Mouse (Mus musculus): ENCODE results near the gene Mmp14.

Mmp14 gene

DNA sequence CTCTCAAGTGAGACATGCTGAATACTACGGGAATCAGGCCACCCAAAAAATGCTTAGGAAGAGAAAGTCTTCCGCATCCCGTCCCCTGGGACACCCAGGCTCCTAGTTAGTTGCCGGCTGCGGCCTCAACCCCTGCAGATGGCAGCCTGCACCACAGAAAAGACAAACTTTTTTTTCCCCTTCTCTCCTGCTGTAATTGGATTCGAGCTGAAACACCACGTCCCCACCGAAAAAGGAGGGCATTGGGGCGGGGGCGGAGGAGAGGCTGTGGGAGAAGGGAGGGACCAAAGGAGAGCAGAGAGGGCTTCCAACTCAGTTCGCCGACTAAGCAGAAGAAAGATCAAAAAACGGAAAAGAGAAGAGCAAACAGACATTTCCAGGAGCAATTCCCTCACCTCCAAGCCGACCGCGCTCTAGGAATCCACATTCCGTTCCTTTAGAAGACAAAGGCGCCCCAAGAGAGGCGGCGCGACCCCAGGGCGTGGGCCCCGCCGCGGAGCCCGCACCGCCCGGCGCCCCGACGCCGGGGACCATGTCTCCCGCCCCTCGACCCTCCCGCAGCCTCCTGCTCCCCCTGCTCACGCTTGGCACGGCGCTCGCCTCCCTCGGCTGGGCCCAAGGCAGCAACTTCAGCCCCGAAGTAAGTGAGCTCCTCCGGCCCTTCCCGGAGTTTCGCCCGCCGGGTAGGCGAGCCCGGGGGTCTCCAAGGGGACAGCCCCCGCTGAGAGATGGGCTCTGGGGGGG is at the start of gene Mmp14:
TSS of gene Mmp14 (plus strand) at position 279 of the 744 bp plus-strand sequence.
- DNase-seq (ENCODE audit: low read depth, low spot score): peak; percentile 69

DNA sequence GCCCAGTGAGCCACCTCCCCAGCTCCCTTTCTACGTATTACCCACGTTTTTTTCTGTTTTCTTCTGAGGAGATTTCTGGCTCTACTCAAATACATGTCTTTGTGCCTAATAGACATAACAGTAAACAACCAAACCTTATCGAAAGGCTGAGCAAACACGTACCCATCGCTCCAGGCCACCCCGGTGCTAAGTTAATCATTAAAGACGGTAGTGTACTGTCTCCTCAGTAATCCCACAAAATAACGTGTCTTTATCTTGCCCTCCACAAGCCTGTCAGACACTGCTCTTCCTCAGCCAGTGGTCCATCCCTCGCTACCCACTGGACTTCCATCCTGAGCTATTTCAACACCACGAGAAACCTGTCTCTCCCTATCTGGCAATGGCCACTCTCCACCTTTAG is 49.6 kb upstream of the Mmp14 start:
- no peak for DNase-seq (ENCODE audit: low read depth, low spot score)

DNA sequence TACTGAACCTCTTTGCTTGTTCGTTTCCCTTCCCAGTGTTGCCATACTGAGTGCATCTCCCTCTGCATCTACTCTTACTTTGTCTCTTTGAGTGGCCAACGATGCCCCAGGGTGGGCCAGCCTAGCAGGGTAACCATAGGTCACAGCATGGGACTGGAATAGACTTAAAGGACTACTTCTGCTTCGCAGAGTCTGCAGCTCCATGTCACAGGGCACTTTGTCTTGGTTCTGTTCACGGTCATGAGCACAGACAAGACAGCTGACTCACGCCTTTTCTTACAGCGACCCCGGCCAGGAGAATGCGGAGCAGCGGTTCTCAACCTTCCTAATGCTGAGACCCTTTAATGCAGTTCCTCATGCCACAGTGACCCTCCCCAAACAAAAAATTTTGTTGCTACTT is 48.8 kb upstream of the Mmp14 start:
- DNase-seq (ENCODE audit: low read depth, low spot score): no peak

DNA sequence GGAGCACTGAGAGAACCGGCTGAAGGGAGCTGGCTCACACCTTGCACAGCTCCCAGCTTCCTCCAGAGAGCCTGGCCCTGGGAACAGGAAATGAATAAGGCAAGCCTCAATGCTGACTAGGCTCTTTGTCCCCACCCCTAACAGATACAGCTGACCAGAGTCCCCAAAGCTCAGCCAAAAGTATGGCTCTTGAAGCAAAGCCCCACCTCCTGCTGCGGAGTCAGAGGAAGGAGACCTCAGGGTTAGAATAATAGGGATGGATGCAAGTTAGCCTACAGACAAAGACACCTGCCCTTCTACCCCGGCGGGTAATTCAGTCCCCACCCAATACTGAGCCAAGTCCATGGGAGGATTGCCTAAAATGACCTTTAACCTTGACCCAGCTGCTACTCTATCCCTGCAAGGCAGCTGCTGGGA is 48.0 kb upstream of the Mmp14 start:
- no peak for DNase-seq (ENCODE audit: low read depth, low spot score)

DNA sequence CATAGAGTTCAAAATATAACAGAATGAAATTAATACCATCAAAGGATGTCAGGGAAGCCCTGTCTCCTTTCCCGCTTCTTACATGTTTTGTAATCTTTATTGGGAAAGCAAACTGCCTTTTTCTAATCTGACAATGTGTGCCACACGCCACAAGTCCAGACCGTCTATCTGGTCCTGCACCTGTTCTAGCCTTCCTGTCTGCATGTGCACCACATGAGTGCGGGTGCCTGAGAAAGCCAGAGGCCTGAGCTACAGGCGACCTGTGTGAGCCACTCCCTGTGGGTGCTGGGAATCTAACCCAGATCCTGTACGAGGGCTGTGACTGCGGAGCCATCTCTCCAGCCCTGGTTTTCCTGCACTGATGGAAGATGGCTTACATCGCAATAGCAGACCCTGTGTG is 47.0 kb upstream of the Mmp14 start:
- no peak for DNase-seq (ENCODE audit: low read depth, low spot score)

DNA sequence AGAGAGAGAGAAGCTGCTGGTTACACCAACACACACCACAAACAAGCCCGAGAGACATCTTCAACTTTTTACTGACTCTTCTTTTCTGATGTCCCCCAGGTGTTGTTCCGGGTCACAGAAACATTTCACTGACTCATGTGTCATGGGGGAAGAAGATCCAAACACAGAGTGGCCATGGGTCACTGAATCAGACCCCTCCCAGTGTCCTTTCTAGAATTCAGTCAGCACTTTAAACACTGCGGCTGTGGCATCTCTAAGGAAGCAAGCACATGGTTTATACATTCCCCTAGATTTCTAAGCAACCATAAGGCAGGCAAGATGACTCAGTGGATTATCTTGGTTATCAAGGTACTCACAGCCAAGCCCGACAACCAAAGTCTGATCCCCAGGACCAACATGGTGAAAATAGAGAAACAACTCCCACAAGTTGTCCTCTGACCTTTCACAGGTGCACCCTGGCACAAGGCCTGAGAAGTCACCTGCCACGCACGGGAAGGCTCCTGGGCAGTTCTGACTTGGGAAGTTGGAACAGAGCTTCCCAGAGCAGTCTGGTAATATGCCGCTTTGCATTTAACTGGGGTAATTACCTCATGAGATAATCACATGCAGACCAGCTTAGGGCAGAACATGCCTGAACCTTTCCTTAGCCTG is 45.3 kb upstream of the Mmp14 start:
- DNase-seq (ENCODE audit: low read depth, low spot score): no peak

DNA sequence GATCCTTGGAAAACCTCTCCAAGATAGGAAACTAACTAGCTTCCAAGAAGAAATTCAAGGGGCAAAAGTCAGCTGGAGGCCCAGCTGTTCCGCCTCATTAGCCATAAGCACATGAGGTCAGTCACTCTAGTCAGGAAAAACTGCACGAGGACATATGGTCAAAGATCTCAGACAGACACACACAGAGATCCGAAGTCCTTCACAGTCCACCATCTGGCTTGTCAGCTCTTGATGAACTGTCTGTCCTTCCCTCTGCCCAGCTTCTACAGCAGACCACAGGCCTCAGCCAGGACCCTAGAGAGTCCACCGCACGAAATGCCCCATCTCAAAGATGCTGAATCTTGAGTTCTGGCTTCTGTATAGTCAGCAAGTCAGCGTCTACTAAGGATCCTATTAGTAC is 43.9 kb upstream of the Mmp14 start:
- no peak for DNase-seq (ENCODE audit: low read depth, low spot score)

DNA sequence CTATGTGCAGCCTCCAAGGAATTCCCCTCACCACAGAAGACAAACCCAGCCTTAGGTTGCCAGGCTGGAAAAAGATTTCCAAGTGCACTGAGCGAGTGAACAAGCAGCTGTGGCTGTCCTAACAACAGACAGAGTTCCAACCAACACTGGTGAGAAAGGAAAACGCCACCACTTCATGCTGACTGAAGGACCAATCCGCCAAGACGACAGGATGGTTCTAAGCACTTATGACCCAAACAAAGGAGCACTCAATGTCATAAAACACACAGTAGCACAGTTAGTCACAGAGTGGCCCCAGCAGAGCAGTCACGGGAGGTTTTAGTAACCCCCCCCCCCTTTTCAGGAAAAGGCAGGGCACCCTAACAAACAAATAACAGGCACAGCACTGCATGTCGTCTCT is 40.6 kb upstream of the Mmp14 start:
- DNase-seq (ENCODE audit: low read depth, low spot score): no peak

DNA sequence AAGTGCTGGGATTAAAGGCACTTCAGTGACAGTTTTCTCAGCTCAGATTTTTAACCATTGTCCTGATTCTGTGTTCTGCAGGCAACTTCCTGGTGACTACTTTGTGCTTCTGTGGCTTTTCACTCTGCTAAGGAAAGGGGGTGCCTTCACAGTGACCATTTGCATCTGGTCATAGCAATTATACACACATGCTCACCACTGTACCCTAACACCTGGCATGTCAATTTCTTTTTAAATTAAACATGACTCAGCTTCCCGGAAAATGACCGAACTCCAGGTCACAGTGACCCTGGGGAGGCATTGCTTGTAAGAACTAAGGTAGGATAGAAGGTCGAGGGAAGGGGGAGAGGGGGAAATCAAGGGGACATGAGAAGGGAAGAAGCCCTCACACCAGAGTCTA is 37.6 kb upstream of the Mmp14 start:
- DNase-seq (ENCODE audit: low read depth, low spot score): no peak

DNA sequence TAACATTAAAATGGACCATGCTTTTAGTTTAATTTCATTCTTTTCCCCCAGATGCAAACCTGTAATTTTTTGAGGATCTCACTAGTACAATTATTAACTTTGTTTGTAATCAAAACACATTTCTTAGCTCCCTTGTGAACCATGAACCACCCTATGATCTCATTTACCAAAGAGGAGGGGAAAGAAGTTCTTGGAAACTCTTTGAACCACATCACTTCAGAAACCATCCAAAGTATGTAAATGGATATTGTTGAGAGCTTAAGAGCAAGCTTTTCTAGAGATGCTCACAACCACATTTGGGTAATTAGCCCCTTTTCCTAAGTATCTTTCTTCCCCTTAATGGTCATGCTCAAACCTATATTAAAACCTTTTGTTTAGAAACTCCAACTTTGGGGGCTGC is 37.1 kb upstream of the Mmp14 start:
- DNase-seq (ENCODE audit: low read depth, low spot score): no peak

DNA sequence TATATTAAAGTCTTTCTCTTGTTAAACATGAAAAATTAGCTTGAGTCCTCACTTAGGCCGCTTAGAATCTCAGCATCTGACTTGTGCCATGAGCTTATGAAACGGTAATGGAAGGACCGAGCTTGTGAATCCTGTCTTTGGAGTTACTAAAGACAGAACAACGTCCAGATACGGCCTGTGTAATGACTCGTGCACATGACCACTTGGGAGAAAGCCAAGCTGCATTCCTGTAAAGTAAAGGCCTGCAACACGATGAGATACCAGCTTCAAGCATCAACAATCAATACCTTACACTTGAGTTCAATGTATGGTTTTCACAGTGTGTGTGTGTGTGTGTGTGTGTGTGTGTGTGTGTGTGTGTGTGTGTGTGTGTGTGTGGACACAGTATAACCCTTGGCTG is 34.7 kb upstream of the Mmp14 start:
- no peak for DNase-seq (ENCODE audit: low read depth, low spot score)

DNA sequence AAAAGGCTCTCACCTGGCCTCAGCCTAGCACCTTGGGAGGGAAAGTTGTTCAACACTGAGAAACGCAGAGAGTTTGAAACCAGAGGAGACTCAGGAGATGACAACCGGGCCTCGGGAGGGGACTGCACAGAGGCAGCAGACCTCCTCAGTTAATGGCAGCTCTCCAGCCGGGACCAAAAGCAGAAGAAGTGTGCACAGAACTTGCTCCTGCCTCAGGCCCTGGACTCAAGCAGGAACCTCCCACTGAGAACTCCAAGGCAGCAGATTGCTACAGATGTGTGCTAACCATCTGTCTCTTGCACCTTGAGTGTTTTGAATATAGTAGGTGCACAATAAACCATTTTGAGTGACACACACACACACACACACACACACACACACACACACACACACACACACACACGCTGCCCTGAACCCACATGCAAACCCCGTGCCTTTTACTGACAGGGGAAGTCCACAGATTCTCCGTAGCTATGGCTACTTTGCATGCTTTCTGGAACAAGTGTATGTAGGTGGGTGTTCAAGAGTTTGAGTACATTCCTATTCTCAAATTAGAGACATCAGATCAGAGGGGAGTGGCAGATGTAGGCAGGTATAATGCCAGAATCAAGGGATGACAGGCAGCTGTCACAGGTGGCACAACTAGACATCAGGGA is 33.4 kb upstream of the Mmp14 start:
- DNase-seq (ENCODE audit: low read depth, low spot score): no peak

DNA sequence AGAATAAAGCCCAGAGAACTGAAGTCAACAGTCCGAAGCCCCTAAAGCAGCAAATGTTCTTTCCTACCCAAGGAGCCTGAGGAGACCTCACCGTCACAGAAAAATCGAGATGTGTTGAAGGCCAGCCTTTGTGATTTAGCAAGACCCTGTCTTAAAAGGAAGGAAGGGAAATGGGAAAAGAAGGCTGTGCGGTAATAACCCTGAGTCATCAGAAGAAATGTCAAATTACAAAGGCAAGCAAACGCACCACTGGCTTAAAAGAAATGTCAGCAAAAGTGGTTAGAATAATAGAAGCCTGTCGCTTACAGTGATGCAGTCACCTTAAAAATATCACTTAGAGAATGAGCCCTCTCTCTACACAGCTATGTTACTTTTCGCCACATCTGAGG is 32.9 kb upstream of the Mmp14 start:
- no peak for DNase-seq (ENCODE audit: low read depth, low spot score)

DNA sequence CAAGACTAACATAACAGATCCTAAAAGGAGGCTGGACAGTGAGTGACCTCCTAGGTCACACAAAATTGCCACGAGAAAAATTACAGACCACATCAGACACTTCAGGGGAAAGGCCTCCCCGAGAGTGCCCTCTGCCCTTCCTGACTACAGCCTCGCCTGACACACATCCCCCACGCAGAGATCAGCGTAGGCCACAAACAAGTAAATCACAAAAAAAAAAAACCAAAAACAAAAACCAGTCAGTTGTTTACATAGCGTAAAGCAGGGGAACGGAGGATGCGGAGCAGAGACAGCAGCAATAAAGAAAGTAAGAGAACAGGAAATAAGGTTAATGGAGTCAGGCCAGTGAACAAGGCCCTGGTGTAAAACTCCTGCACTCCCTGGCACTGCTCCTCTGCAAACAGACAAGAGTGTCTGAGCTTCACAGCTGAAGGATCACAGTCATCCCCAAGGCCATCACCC is 32.5 kb upstream of the Mmp14 start:
- no peak for DNase-seq (ENCODE audit: low read depth, low spot score)

DNA sequence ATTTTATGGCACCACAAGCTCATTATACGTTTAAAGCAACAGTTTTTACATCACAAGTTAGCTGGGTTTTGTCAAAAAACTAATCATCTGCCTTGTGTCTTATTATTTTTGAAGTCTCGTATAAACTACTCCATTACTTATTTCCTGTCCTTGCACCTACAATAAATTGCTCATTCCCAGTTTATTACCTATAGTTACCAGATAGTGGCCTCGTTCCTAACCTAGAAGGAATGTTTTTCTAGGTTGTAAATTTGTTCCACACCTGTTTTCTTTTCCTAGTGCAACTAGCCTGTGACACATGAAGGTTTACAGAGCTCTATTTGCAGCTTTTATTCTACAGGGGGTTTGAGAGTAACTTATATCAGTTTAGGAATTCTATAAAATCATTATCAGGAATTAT is 29.7 kb upstream of the Mmp14 start:
- no peak for DNase-seq (ENCODE audit: low read depth, low spot score)

DNA sequence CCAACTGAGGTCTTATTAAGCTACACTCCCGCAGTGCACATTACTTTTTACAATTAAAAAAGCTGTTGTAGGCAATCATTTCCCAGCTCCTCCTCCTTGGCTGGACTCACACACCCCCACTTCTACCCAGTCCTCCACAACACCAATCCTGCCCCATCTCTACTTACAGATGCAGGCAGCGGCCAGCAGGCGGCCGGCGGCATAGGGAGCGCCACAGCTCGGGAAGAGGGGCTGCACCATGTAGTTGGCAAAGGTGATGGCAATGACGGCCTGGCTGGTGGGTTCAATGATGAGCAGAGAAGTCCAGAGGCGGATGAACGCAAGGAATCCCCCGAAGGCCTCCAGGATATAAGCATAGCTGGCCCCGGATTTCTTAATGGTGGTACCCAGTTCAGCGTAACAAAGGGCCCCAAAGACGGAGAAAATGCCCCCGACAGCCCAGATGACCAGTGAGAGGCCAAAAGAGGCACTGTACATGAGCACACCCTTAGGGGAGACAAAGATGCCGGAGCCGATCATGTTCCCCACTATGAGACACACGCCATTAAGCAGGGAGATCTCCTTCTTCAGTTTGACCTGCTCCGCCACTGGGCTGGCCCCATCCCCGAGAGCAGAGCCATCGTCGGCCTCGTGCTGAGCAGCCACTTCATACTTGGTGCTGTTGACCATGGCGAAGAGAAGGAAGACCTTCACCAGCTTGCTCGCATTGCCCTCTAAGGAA is 22.9 kb upstream of the Mmp14 start:
- DNase-seq (ENCODE audit: low read depth, low spot score): no peak

DNA sequence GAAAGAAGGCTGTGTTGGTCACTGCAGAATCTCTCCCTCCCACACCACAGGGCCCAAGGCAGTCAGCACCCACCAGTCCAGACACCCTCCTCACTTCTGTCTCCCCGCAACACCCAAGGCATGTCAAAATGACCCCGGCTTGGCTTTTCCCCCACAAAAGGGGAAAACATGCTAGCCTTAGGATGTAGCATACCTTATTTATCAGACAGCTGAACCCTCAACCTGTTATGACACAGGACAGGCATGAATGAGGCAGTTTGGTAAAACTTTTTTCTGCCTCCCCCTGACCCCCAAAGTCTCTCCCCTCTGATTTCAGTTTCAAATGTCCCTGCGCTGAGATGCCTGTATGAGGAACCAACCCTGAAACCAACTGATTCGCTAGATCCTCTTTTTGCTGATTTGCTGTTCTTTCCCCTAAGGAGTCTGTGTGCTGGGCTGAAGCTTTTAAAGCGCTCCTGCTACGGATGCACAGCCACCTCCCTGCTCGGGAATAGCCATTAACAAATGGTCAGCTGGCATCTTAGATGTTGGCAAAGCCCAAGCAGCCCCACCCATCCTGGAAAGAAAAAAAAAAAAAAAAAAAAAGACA is 22.3 kb upstream of the Mmp14 start:
- no peak for DNase-seq (ENCODE audit: low read depth, low spot score)

DNA sequence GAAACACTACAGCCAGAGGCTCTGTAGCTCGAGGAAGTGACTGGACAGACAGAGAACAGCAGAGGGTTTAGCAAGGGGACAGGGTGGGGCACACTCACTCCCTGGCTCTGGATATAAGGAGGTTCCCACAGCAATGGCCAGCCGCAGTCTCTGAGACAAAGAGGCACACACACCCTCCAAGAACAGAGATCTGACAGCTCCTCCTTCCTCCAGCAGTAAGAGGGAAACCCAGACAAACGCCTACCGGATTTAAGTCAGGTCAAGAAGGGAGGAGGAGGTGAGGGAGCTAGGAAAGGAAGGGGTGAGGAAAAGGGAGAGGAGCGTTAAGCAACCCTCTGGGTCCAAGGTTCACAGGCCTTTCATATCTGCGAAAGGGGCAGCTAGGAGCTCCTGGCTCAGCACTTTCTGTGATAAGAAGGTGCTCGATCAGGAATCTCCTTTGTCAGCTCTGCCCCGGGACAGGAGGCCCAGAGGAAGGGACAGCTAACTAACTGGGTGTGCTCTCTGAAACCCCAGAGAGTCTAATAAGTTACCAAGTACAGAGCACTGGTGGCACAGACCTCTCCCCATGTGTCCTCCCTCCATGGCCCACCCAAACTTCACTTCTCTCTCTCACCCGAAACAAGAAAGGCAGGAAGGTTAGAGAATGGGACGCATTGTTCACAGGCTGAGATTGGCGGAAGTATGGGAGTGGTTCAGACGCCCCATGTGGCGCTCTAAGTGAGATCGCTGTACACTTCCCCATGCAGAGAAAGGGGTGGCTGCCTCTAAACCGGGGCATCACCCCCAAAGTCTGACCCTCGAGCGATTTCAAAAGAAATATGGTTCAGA is 21.2 kb upstream of the Mmp14 start:
- DNase-seq (ENCODE audit: low read depth, low spot score): no peak

DNA sequence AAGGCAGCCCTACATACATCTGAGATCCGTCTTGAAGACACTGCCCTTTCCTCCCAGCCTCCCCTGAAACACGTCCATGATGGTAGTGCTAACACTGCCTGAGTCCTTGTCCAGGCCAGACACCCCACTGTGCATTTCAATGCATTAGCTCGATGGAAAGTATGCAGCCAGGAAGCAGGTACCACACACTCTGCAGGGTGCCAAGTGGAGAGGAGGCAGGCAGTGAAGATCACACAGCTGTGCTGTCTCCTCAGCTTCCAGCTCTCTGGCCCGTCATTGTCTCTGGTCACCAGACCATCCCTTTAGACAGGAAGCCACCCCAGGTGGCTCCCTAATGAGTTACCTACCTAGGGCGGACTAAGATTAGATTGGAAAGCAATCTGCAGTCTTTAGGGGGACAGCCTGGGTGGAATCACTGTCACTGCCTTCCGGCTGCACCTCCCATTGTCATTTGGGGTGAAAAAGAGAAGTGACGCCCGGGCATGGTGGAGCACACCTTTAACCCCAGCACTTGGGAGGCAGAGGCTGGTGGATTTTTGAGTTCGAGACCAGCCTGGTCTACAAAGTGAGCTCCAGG is 19.3 kb upstream of the Mmp14 start:
- DNase-seq (ENCODE audit: low read depth, low spot score): no peak

DNA sequence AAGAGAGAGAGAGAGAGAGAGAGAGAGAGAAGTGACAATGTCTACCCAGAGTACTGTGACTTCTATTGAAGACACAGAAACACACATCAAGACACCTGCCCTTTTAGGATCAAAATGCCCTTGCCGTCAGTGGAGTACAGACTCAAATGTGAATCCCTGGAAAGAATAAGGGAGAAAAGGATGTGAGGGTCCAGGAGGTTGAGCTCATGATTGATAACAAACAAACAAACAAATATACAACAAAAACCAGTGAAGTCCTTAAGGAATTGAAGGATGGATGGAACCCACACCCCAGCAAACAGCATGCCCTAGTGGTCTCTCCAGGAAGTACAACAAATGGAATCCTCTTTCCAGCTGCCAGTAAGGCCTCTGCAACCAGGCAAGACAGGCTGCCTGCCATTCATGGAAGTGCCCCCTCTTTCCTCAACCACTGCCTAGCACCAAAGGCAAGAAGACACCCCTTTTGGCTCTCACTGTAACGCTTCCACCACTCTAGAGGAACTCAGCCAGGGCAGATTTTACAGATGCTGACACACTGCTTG is 18.7 kb upstream of the Mmp14 start:
- no peak for DNase-seq (ENCODE audit: low read depth, low spot score)

Measured in forelimb bud, embryonic 11.5 days (tissue).